8 mouse cellular contexts compared by ENCODE assay signal in genomic region chr14:78725976-78726375, GRCm38 (mm10). TPM values are rescaled to one million over a fixed set of nuclear protein-coding genes. Genes with fewer than 3 reads are reported as not detected.
DNase-seq lines count a peak whose midpoint lies in the region; ATAC-seq lines count a peak whose summit lies in the region.

No protein-coding gene starts in this region.

- ATAC-seq in heart, embryonic 15.5 days (replicated peaks; ENCODE audit: insufficient number of reproducible peaks, insufficient read depth, low FRiP score, low read depth) = no peak
- no peak for ATAC-seq in hindbrain, embryonic 14.5 days (ENCODE audit: low FRiP score)
- no peak for ATAC-seq in midbrain, embryonic 12.5 days (ENCODE audit: low FRiP score, low read depth)
- no peak for ATAC-seq in CD4-positive, CD25-positive, alpha-beta regulatory T cell, adult 4 months

- H3K9me3 ChIP-seq in heart, embryonic 15.5 days (replicated peaks) = no peaks in the 10 kb centered on the region
- no peaks in the 10 kb centered on the region for H3K9me3 ChIP-seq in embryonic facial prominence, embryonic 10.5 days
- no peaks in the 10 kb centered on the region for H3K9me3 ChIP-seq in hindbrain, embryonic 14.5 days (ENCODE audit: control insufficient read depth, low read length)
- H3K9me3 ChIP-seq in midbrain, embryonic 12.5 days = no peaks in the 10 kb centered on the region

- H3K9ac ChIP-seq in heart, embryonic 15.5 days = no peak overlapping the region
- H3K9ac ChIP-seq in hindbrain, embryonic 14.5 days = no peak overlapping the region
- peak overlapping the region; percentile 75; the same call in 1 of the 2 replicates for H3K9ac ChIP-seq in midbrain, embryonic 12.5 days (replicated peaks)

- peaks cover 13% of the 10 kb centered on the region for H3K4me1 ChIP-seq in heart, embryonic 15.5 days (replicated peaks)
- peaks cover 25% of the 10 kb centered on the region for H3K4me1 ChIP-seq in embryonic facial prominence, embryonic 10.5 days
- peaks cover 21% of the 10 kb centered on the region for H3K4me1 ChIP-seq in hindbrain, embryonic 14.5 days (replicated peaks; ENCODE audit: control insufficient read depth, insufficient read depth, low read length)
- H3K4me1 ChIP-seq in midbrain, embryonic 12.5 days = peaks cover 18% of the 10 kb centered on the region

- H3K27ac ChIP-seq in heart, embryonic 15.5 days = no peak overlapping the region
- no peak overlapping the region for H3K27ac ChIP-seq in embryonic facial prominence, embryonic 10.5 days (replicated peaks)
- no peak overlapping the region for H3K27ac ChIP-seq in hindbrain, embryonic 14.5 days
- no peak overlapping the region for H3K27ac ChIP-seq in midbrain, embryonic 12.5 days (replicated peaks)

- peak overlapping the region; percentile 89 for H3K4me2 ChIP-seq in heart, embryonic 15.5 days
- H3K4me2 ChIP-seq in hindbrain, embryonic 14.5 days (replicated peaks) = peak overlapping the region; percentile 87
- peak overlapping the region; percentile 98 for H3K4me2 ChIP-seq in midbrain, embryonic 12.5 days (replicated peaks)

- peak overlapping the region; percentile 71 for H3K4me3 ChIP-seq in heart, embryonic 15.5 days
- H3K4me3 ChIP-seq in embryonic facial prominence, embryonic 10.5 days = peak overlapping the region; percentile 79
- peak overlapping the region; percentile 50; the same call in 1 of the 2 replicates for H3K4me3 ChIP-seq in hindbrain, embryonic 14.5 days (replicated peaks; ENCODE audit: low read length)
- H3K4me3 ChIP-seq in midbrain, embryonic 12.5 days = peak overlapping the region; percentile 52; the same call in 1 of the 2 replicates

- no peaks in the 10 kb centered on the region for H3K27me3 ChIP-seq in heart, embryonic 15.5 days
- H3K27me3 ChIP-seq in embryonic facial prominence, embryonic 10.5 days (replicated peaks; ENCODE audit: low read depth, poor library complexity, severe bottlenecking) = peaks cover 64% of the 10 kb centered on the region
- H3K27me3 ChIP-seq in hindbrain, embryonic 14.5 days (ENCODE audit: control insufficient read depth, insufficient read depth, low read length) = no peaks in the 10 kb centered on the region
- H3K27me3 ChIP-seq in midbrain, embryonic 12.5 days = peaks cover 53% of the 10 kb centered on the region

- 33% methylated on average over 13 of the region's 13 CpGs for WGBS in heart, embryonic 15.5 days
- WGBS in embryonic facial prominence, embryonic 10.5 days = 6% methylated on average over 13 of the region's 13 CpGs
- 17% methylated on average over 13 of the region's 13 CpGs for WGBS in hindbrain, embryonic 14.5 days
- WGBS in midbrain, embryonic 12.5 days = 8% methylated on average over 13 of the region's 13 CpGs

- DNase-seq in heart, postnatal 4 days = no peak
- DNase-seq in embryonic facial prominence, embryonic 10.5 days (ENCODE audit: low spot score) = peak; percentile 29
- DNase-seq in hindbrain, embryonic 14.5 days (ENCODE audit: low spot score) = no peak
- no peak for DNase-seq in urinary bladder, adult 2 months (ENCODE audit: low spot score)
- no peak for DNase-seq in adrenal gland, postnatal 36 days

- no peaks in the 10 kb centered on the region for H3K36me3 ChIP-seq in heart, embryonic 15.5 days
- H3K36me3 ChIP-seq in embryonic facial prominence, embryonic 10.5 days (replicated peaks) = no peaks in the 10 kb centered on the region
- no peaks in the 10 kb centered on the region for H3K36me3 ChIP-seq in hindbrain, embryonic 14.5 days (replicated peaks; ENCODE audit: control insufficient read depth, insufficient read depth)
- H3K36me3 ChIP-seq in midbrain, embryonic 12.5 days = no peaks in the 10 kb centered on the region

RNA-seq across cellular contexts. Expression of gene Dgkh, which starts 6.6 kb away (rescaled TPM):
- polyA plus RNA-seq in heart, embryonic 15.5 days (2015; fragmentation: Nextera tagmentation; extraction: Ambion mirVana) = 1.4 and 1.9 TPM in 2 replicates
- 10 to 100 TPM; 14.5 to 17.3 TPM for total RNA-seq in heart, postnatal 4 days (2021)
- polyA plus RNA-seq in embryonic facial prominence, embryonic 10.5 days (2016; fragmentation: Nextera tagmentation; extraction: Ambion mirVana) = 0.81 and 0.84 TPM in 2 replicates
- 4.0 and 4.1 TPM in 2 replicates for polyA plus RNA-seq in hindbrain, embryonic 14.5 days (2014; fragmentation: Nextera tagmentation; extraction: Ambion mirVana)
- 1.6 and 1.8 TPM in 2 replicates for polyA plus RNA-seq in midbrain, embryonic 12.5 days (2016; fragmentation: Nextera tagmentation; extraction: Ambion mirVana)
- 5.6 and 6.2 TPM in 2 replicates for polyA plus RNA-seq in urinary bladder, adult 2 months (2012; rRNA removed)
- 10 to 100 TPM in 1 of 2 experiments, 1 to 10 TPM in 1; 7.4 to 14.4 TPM for total RNA-seq in adrenal gland, postnatal 36 days (2021)
- 1 to 10 TPM; 2.6 to 3.0 TPM for polyA plus RNA-seq in CD4-positive, CD25-positive, alpha-beta regulatory T cell, adult 4 months (2017; shearing (Covaris generic))
